Mouse (Mus musculus): ENCODE results near the gene Tdrd3. TPM values are rescaled to one million over a fixed set of nuclear protein-coding genes. Genes with fewer than 3 reads are reported as not detected.

The Tdrd3 gene
- polyA plus RNA-seq, 1 experiment from 2014 or later: 39.4 TPM

DNA sequence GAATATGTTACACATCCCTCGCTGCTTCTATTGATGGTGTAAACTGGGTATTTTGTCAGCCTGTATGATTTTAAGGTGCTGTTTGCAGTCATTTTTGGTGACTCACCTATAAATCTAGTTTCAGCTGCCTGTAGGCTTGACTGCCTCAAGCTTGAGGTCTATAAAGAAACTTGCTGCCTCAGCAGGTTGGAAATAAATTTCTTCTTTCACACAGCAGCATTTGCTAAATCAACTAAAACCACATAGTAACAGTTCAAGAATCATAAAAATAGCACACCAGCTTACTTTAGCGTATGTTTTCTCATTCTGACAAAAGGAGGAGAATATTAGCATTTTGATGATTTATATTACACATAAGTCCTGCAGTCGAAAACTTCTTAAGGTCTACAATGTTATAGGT is 6.0 kb downstream of the Tdrd3 start:
- no peak for ATAC-seq (ENCODE audit: low FRiP score, low read depth)
- 92% methylated on average over 3 of the region's 3 CpGs for WGBS
- H3K27ac ChIP-seq (replicated peaks): no peak overlapping the region

DNA sequence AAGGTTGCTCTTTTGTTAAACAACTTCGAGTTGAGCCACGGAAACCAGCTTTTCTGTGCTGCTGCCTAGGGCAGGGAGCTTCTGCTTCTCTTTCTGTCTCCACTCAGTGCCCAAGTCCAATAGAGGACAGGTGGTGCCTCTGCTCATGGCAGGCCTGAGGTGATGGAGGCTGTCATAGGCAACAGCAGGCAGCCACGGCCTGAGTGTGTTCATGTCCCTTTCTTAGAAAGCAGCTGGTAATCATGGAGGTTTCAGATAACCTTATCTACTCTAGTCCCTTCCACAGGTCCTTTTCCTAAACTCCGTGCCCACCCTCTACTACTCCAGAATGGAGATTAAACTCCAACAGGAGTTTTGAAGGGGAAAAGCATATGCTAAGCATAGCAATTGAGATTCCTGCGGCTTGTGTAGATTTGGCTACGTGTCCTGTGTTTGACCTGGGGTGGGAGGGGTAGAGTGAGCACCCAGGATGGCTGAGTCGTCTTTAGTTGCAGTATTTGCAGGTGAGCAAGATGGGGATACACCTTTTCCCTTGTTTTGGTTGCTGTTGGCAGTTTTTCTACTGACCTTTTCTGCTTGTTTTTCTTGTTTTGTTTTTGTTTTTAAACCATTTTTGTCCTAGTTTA is 10.0 kb downstream of the Tdrd3 start:
- Histone ChIP-seq H3K4me1 (peaks cover 4% of the 10 kb centered on the region; the same call in 1 of the 2 replicates), H3K36me3 (no peaks in the 10 kb centered on the region), H3K9me3 (no peaks in the 10 kb centered on the region), H3K27ac (replicated peaks) (no peak overlapping the region), H3K4me2 (replicated peaks) (no peak overlapping the region), H3K27me3 (no peaks in the 10 kb centered on the region), H3K4me3 (no peak overlapping the region), H3K9ac (replicated peaks) (no peak overlapping the region)
- WGBS: 81% methylated on average over 7 of the region's 7 CpGs
- no peak for ATAC-seq (ENCODE audit: low FRiP score, low read depth)

More for the DNA sequence above, 6.0 kb downstream of the Tdrd3 start:
- H3K4me2 ChIP-seq (replicated peaks): no peak overlapping the region
- H3K4me1 ChIP-seq: peaks cover 18% of the 10 kb centered on the region; the same call in 1 of the 2 replicates
- no peaks in the 10 kb centered on the region for H3K27me3 ChIP-seq
- H3K9me3 ChIP-seq: no peaks in the 10 kb centered on the region
- H3K9ac ChIP-seq (replicated peaks): no peak overlapping the region
- no peak overlapping the region for H3K4me3 ChIP-seq
- no peaks in the 10 kb centered on the region for H3K36me3 ChIP-seq

DNA sequence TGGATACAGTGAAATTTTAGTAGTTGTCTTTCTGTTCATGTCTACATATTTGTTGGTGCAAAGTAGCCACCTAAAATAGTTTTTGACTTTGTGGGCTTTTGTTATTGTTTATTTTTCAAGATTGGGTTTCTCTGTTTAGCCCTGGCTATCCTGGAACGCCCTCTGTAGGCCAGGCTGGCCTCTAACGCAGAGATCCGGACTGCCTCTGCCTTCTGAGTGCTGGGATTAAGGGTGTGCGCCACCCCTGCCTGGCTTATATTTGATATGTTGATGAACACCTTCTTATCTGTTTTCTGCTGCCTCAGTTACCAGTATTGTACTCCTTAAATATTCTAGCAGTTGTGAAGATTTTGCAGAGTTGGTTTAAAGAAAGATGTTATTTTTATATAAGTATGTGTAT is 10.6 kb downstream of the Tdrd3 start:
- H3K36me3 ChIP-seq: no peaks in the 10 kb centered on the region
- no peak overlapping the region for H3K4me2 ChIP-seq (replicated peaks)
- no peak overlapping the region for H3K27ac ChIP-seq (replicated peaks)
- WGBS: 96% methylated on average over 4 of the region's 4 CpGs
- no peaks in the 10 kb centered on the region for H3K27me3 ChIP-seq
- peaks cover 4% of the 10 kb centered on the region; the same call in 1 of the 2 replicates for H3K4me1 ChIP-seq
- no peak overlapping the region for H3K9ac ChIP-seq (replicated peaks)
- H3K9me3 ChIP-seq: no peaks in the 10 kb centered on the region
- ATAC-seq (ENCODE audit: low FRiP score, low read depth): no peak
- H3K4me3 ChIP-seq: no peak overlapping the region

DNA sequence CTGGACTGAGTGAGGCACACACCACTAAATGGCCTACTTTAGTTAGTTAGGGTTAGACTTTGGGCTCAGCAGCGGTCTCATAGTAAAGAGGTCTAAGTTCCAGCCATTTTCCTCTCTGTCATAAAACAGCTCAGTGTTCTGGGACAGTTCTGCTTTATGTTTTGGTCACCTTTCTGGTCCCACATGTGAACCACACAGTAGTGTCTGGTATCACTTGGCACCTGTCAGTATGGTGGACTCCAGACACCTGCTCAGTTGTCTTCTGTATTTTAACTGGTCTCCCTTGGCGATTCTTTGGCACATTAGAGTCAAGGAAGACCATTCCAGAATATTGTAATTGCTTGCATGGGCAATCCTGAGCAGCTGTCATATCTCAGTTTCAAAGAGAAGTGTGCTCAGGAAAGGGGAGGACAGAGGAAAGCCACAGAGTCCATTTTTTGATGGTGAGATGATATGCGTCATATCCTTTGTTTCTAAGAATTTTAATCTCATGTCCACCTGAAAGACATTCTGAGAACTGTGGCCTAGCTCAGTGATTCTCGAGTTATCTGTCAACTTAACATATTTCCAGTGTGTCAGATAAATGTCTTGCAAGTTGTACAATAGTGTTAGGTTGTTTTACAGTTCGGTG is 11.3 kb downstream of the Tdrd3 start:
- 92% methylated on average over 5 of the region's 5 CpGs for WGBS
- Histone ChIP-seq H3K4me2 (replicated peaks) (no peak overlapping the region), H3K27ac (replicated peaks) (no peak overlapping the region), H3K4me1 (peaks cover 4% of the 10 kb centered on the region; the same call in 1 of the 2 replicates), H3K36me3 (no peaks in the 10 kb centered on the region), H3K27me3 (no peaks in the 10 kb centered on the region), H3K9me3 (no peaks in the 10 kb centered on the region), H3K9ac (replicated peaks) (no peak overlapping the region), H3K4me3 (no peak overlapping the region)
- no peak for ATAC-seq (ENCODE audit: low FRiP score, low read depth)

DNA sequence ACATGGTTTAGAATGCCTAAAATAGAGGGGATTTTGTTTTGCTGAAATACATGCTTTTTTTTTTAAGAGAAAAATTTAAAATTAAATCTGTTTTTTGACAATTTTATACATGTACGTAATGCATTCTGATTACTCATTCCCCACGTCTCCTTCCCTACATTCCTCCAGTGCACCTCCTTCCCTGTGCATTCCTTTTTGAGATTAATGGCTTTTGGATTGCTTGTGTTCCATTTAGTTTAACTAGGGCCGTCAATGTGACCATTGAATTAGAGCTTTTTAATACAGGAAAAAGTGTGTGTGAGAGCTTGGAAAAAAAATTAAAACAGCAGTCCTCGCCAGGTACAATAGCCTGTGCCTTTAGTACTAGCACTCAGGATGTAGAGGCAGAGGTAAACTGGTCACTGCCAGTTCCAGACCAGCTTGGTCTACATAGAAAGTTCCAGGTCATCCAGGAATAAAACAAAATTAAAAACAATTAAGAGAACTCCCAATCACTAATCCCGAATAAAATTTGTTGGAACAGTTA is 17.0 kb downstream of the Tdrd3 start:
- no peaks in the 10 kb centered on the region for H3K27me3 ChIP-seq
- no peak overlapping the region for H3K4me2 ChIP-seq (replicated peaks)
- H3K4me1 ChIP-seq: no peaks in the 10 kb centered on the region
- H3K27ac ChIP-seq (replicated peaks): no peak overlapping the region
- H3K4me3 ChIP-seq: no peak overlapping the region
- no peak for ATAC-seq (ENCODE audit: low FRiP score, low read depth)
- 86% methylated on average over 5 of the region's 5 CpGs for WGBS
- H3K9me3 ChIP-seq: no peaks in the 10 kb centered on the region
- H3K9ac ChIP-seq (replicated peaks): no peak overlapping the region
- 0 out of 2 replicates have a peak, but pooled peaks cover 4% of the 10 kb centered on the region for H3K36me3 ChIP-seq

DNA sequence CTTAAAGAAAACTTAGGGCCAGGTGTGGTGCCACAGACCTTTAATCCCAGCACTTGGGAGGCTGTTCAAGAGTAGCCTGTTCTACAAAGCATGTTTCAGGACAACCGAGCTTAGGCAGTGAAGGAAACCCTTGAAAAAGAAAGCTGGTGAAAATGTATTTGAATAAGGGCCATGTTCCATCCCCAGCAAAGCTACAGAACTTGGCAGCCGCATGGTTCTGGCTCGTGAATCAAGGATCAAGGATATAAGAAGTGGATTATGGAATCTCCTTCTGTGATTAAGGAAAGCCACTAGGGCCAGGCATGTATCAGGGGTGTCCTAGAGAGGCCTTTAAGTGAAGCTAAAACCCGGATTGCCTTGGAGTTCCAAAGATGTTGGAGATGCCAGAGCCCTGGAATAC is 18.9 kb downstream of the Tdrd3 start:
- Histone ChIP-seq H3K27ac (replicated peaks) (no peak overlapping the region), H3K9ac (replicated peaks) (no peak overlapping the region), H3K27me3 (no peaks in the 10 kb centered on the region), H3K36me3 (0 out of 2 replicates have a peak, but pooled peaks cover 4% of the 10 kb centered on the region), H3K4me1 (peaks cover 6% of the 10 kb centered on the region; the same call in 1 of the 2 replicates), H3K4me2 (replicated peaks) (no peak overlapping the region), H3K9me3 (no peaks in the 10 kb centered on the region), H3K4me3 (no peak overlapping the region)
- ATAC-seq (ENCODE audit: low FRiP score, low read depth): no peak
- 95% methylated on average over 4 of the region's 4 CpGs for WGBS

DNA sequence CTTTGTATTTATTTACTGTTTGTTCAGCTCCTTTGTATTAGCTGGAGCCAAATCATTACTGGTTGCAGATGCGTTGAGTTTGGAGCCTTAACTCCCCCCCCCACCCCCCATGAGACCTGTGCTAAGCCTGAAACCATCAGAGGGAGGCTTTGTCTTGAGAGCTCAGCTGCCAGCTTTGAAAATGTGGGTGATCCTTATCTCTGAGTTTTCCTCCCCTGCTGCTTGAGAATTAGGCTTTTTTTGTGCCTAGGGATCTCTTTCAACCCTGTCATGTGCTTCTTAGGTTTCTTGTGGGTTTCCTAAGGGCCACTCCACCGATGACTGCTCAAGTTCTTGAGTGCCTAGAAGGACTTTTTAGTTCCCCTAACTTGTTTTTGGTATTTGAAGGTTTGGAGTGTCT is 23.3 kb downstream of the Tdrd3 start:
- Histone ChIP-seq H3K9me3 (no peaks in the 10 kb centered on the region), H3K4me3 (no peak overlapping the region), H3K9ac (replicated peaks) (no peak overlapping the region), H3K27me3 (no peaks in the 10 kb centered on the region), H3K27ac (replicated peaks) (no peak overlapping the region), H3K36me3 (0 out of 2 replicates have a peak, but pooled peaks cover 4% of the 10 kb centered on the region), H3K4me2 (replicated peaks) (no peak overlapping the region), H3K4me1 (peaks cover 6% of the 10 kb centered on the region; the same call in 1 of the 2 replicates)
- 0 out of 2 replicates have a peak, but pooled peaks have one; percentile 12 for ATAC-seq (ENCODE audit: low FRiP score, low read depth)
- WGBS: 2% methylated on average over 2 of the region's 2 CpGs

DNA sequence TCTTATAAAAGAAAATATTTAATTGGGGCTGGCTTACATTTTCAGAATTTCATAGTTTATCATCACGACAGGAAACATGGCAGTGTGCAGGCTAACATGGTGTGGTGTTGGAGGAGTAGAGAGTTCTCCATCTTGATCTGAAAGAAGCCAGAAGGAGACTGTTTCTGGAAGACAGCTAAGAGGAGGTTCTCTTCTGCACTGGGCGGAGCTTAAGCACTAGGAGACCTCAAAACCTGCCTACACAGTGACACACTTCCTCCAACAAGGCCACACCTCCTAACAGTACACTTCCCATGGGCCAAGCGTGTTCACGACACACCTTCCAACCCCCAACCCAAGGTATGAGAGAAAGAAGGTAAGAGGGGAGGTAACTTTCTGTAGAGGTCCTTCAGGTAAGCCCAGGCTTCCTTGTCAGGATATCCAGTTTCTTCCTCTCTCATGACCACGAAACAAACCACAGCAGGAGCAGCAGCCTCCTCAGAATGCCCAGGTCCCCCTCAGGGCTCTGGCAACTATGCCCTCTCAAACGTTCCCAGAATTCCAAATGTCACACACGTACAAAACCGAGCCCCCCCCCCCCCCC is 30.0 kb downstream of the Tdrd3 start:
- 86% methylated on average over 8 of the region's 8 CpGs for WGBS

DNA sequence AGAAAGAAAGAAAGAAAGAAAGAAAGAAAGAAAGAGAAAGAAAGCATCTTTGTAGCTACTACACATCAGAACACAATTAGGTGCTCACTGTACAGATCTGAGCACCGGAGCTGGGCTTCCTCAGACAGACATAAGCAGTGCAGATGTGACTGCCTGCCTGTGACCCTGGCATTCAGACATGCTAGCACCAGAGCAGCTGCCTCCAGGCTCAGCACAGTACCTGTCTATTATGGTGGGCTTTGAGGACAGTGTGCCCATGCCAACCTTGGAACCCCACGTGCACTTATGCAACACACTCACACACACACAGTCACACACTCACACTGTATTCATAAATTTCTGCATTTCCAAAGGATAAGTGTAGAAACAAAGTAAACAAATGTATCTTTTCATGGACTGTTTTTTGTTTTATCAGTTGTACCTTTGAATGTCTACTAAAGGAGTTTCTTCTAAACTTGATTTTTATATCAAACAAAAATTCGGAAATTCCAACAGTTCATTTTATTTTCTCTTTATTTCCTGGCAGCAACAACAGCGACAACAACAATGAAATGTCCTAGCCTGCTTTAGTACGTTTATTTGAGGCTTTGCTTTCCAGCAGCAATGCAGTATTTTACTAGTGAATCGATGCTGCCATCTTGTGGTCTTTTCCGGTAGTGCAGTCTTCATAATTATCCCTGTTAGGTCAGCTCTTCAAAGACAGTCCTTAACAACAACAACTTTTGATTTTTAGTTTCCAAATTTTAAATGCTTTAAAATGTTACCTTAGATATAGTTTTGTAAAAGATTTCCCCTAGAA is 35.4 kb downstream of the Tdrd3 start:
- WGBS: 9% methylated on average over 7 of the region's 7 CpGs
- 0 out of 2 replicates have a peak overlapping the region, but pooled peaks have one; percentile 12 for H3K4me2 ChIP-seq (replicated peaks)
- no peak overlapping the region for H3K9ac ChIP-seq (replicated peaks)

More for the DNA sequence above, 30.0 kb downstream of the Tdrd3 start:
- no peaks in the 10 kb centered on the region for H3K27me3 ChIP-seq
- H3K4me2 ChIP-seq (replicated peaks): no peak overlapping the region
- H3K4me1 ChIP-seq: no peaks in the 10 kb centered on the region
- no peak overlapping the region for H3K27ac ChIP-seq (replicated peaks)
- ATAC-seq (ENCODE audit: low FRiP score, low read depth): no peak
- no peak overlapping the region for H3K4me3 ChIP-seq
- no peaks in the 10 kb centered on the region for H3K36me3 ChIP-seq
- H3K9me3 ChIP-seq: no peaks in the 10 kb centered on the region
- no peak overlapping the region for H3K9ac ChIP-seq (replicated peaks)

DNA sequence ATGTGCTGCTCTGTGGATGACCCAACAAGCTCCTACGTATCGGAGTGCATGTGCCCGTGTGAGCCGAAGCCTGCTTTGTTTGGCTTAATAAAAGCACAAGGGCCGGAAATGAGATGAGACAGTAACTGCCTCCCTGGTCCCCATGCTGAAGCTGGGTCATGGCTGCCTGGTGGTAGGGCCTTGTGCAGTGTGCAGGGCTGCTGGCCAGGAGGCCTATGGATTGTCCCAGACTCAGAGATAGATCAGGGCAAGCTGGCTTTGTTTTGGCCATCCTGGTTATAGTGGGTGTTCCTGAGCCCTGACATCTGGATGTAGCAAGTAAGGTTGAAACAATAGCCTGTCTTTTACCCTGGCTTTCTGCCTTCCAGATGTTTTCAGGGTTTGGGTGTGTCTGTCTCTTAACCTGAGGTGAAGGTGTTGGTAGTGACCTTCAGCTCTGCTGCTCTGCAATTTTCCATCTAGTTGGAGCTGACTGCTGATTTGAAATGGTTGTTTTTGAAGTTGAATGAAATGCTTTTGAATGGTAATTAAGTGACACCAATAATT is 39.3 kb downstream of the Tdrd3 start:
- WGBS: 74% methylated on average over 5 of the region's 5 CpGs
- Histone ChIP-seq H3K4me1 (0 out of 2 replicates have a peak, but pooled peaks cover 6% of the 10 kb centered on the region), H3K27ac (replicated peaks) (no peak overlapping the region)

More for the DNA sequence above, 35.4 kb downstream of the Tdrd3 start:
- Histone ChIP-seq H3K4me3 (no peak overlapping the region), H3K9me3 (no peaks in the 10 kb centered on the region), H3K27ac (replicated peaks) (peak overlapping the region; percentile 46), H3K27me3 (no peaks in the 10 kb centered on the region), H3K4me1 (0 out of 2 replicates have a peak, but pooled peaks cover 6% of the 10 kb centered on the region), H3K36me3 (0 out of 2 replicates have a peak, but pooled peaks cover 4% of the 10 kb centered on the region)
- peak; percentile 87 for ATAC-seq (ENCODE audit: low FRiP score, low read depth)

DNA sequence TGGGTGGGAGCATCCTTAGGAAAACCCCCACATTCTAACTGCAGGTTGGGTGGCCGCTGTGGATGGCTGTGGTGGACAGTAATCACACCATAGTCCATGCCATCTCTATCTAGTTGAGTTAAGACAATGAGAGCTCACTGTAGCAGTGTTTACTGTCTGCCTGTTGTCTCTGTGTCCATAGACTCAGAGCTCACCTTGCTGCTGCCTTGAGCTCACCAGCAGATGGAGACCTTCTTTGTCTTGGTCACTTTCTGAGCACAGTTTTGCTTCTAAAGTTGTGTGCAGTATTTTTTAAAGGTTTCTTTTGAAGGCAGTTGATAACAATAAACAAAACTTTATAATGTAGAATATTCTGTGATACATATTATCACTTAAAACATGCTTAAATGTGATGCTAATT is 43.3 kb downstream of the Tdrd3 start:
- H3K4me3 ChIP-seq: no peak overlapping the region
- no peaks in the 10 kb centered on the region for H3K27me3 ChIP-seq
- H3K9ac ChIP-seq (replicated peaks): no peak overlapping the region
- H3K36me3 ChIP-seq: no peaks in the 10 kb centered on the region
- no peak overlapping the region for H3K4me2 ChIP-seq (replicated peaks)
- H3K9me3 ChIP-seq: no peaks in the 10 kb centered on the region
- H3K27ac ChIP-seq (replicated peaks): no peak overlapping the region
- ATAC-seq (ENCODE audit: low FRiP score, low read depth): no peak
- WGBS: 90% methylated on average over 1 of the region's 1 CpGs
- H3K4me1 ChIP-seq: 0 out of 2 replicates have a peak, but pooled peaks cover 3% of the 10 kb centered on the region

More for the DNA sequence above, 39.3 kb downstream of the Tdrd3 start:
- no peak overlapping the region for H3K4me3 ChIP-seq
- H3K9me3 ChIP-seq: no peaks in the 10 kb centered on the region
- no peak overlapping the region for H3K9ac ChIP-seq (replicated peaks)
- H3K4me2 ChIP-seq (replicated peaks): no peak overlapping the region
- H3K36me3 ChIP-seq: 0 out of 2 replicates have a peak, but pooled peaks cover 4% of the 10 kb centered on the region
- H3K27me3 ChIP-seq: no peaks in the 10 kb centered on the region
- ATAC-seq (ENCODE audit: low FRiP score, low read depth): no peak
